Mouse (Mus musculus): ENCODE data around the gene Zfp641. TPM values are rescaled to one million over a fixed set of nuclear protein-coding genes. Genes with fewer than 3 reads are reported as not detected.

Zfp641 gene
- 1 to 10 TPM; 8.7 to 8.9 TPM for total RNA-seq (2021)

- intact Hi-C loops (cut with DNase I) = no loop called here
- peak; percentile 27 to 81 for DNase-seq (ENCODE audit: extremely low spot score in 1 of 2, low spot score in 2 of 2)
These were observed at the start of gene Zfp641 for GRCm38 (mm10) chr15:98295628-98296551. Zfp641 (minus strand) TSS chr15:98296161.

- intact Hi-C loops (cut with DNase I) = no loop called here
- DNase-seq (ENCODE audit: extremely low spot score in 1 of 2, low spot score in 2 of 2) = no peak
These were observed 44.9 kb upstream of the Zfp641 start, which contains the start of gene Olfr284 for GRCm38 (mm10) chr15:98340887-98341286. Olfr284 (minus strand) TSS chr15:98340987.

GRCm38 (mm10) chr15:98317177-98317724 lies 21.3 kb upstream of the Zfp641 start, which contains the start of gene Olfr285:
Olfr285 (minus strand) TSS chr15:98317353.
- no peak for DNase-seq (ENCODE audit: extremely low spot score in 1 of 2, low spot score in 2 of 2)
- intact Hi-C loops (cut with DNase I) = no loop called here

- intact Hi-C loops (cut with DNase I) = no loop called here
- no peak for DNase-seq (ENCODE audit: extremely low spot score in 1 of 2, low spot score in 2 of 2)
These were observed 19.7 kb upstream of the Zfp641 start for GRCm38 (mm10) chr15:98315703-98316102.

GRCm38 (mm10) chr15:98293651-98294050 lies 2.3 kb downstream of the Zfp641 start:
- DNase-seq (ENCODE audit: extremely low spot score in 1 of 2, low spot score in 2 of 2) = no peak

GRCm38 (mm10) chr15:98288566-98288965 lies 7.4 kb downstream of the Zfp641 start:
- DNase-seq (ENCODE audit: extremely low spot score in 1 of 2, low spot score in 2 of 2) = no peak
- intact Hi-C loops (cut with DNase I) = no loop called here

More at GRCm38 (mm10) chr15:98293651-98294050, 2.3 kb downstream of the Zfp641 start:
- intact Hi-C loops (cut with DNase I) = no loop called here

GRCm38 (mm10) chr15:98286418-98286817 lies 9.5 kb downstream of the Zfp641 start:
- intact Hi-C loops (cut with DNase I) = no loop called here
- no peak for DNase-seq (ENCODE audit: extremely low spot score in 1 of 2, low spot score in 2 of 2)

- intact Hi-C loops (cut with DNase I) = no loop called here
- DNase-seq (ENCODE audit: extremely low spot score in 1 of 2, low spot score in 2 of 2) = no peak
These were observed 38.2 kb downstream of the Zfp641 start for GRCm38 (mm10) chr15:98257776-98258175.

- DNase-seq (ENCODE audit: extremely low spot score in 1 of 2, low spot score in 2 of 2) = no peak
- intact Hi-C loops (cut with DNase I) = no loop called here
These were observed 38.8 kb downstream of the Zfp641 start, which contains the start of gene H1fnt for GRCm38 (mm10) chr15:98257193-98257592. H1fnt (minus strand) TSS chr15:98257293.

GRCm38 (mm10) chr15:98256271-98256670 lies 39.7 kb downstream of the Zfp641 start:
- intact Hi-C loops (cut with DNase I) = no loop called here
- DNase-seq (ENCODE audit: extremely low spot score in 1 of 2, low spot score in 2 of 2) = peak in 1 of 2 experiments; percentile 16

Other genes starting within 250 kb of the Zfp641 start
- gene Pfkm, start 203.6 kb downstream of the Zfp641 start, total RNA-seq (2021) = 100 to 1,000 TPM; 267 to 286 TPM
- 10 to 100 TPM; 13.6 to 14.1 TPM for gene Senp1, start 202.4 kb downstream of the Zfp641 start, total RNA-seq (2021)
- 10 to 100 TPM; 36.2 to 41.8 TPM for gene Asb8, start 130.5 kb downstream of the Zfp641 start, total RNA-seq (2021)
- gene Ccdc184, start 129.0 kb downstream of the Zfp641 start, total RNA-seq (2021) = 10 to 100 TPM; 43.7 to 49.0 TPM
- gene Olfr288, start 100.6 kb downstream of the Zfp641 start, total RNA-seq (2021) = not detected
- not detected for gene Gm44579, start 75.2 kb downstream of the Zfp641 start, total RNA-seq (2021)
- 1 to 10 TPM in 1 of 2 experiments, not detected in 1; 1.6 TPM for gene Olfr287, start 75.1 kb downstream of the Zfp641 start, total RNA-seq (2021)
- not detected for gene Olfr286, start 61.7 kb downstream of the Zfp641 start, total RNA-seq (2021)
- gene H1fnt, start 38.9 kb downstream of the Zfp641 start, total RNA-seq (2021) = not detected
- not detected for gene Olfr285, start 21.2 kb upstream of the Zfp641 start, total RNA-seq (2021)
- gene Olfr284, start 44.8 kb upstream of the Zfp641 start, total RNA-seq (2021) = not detected
- gene Olfr283, start 84.8 kb upstream of the Zfp641 start, total RNA-seq (2021) = not detected
- gene Olfr282, start 135.1 kb upstream of the Zfp641 start, total RNA-seq (2021) = not detected
- not detected for gene Olfr281, start 156.4 kb upstream of the Zfp641 start, total RNA-seq (2021)
- gene OR5BS1P, start 173.7 kb upstream of the Zfp641 start, total RNA-seq (2021) = not detected
- not detected for gene Lalba, start 186.6 kb upstream of the Zfp641 start, total RNA-seq (2021)
- gene Olfr279, start 196.2 kb upstream of the Zfp641 start, total RNA-seq (2021) = not detected
- gene Kansl2, start 238.1 kb upstream of the Zfp641 start, total RNA-seq (2021) = 10 to 100 TPM; 62.2 to 64.0 TPM

All from left cerebral cortex, postnatal 10 days (tissue).